Mouse (Mus musculus): Measurements from ENCODE around the gene Vmn1r179.
"Not testable (repeated sequence)": the region's sequence is repeated elsewhere in the genome, so short reads cannot be mapped to it uniquely, and the experiment has no call there.

The Vmn1r179 gene

GRCm38 (mm10) chr7:23926678-23927077 lies at the start of gene Vmn1r179:
TSS of gene Vmn1r179 (plus strand) at chr7:23926978.
- DNase-seq (ENCODE audit: low read depth, low spot score): no peak

- DNase-seq (ENCODE audit: low read depth, low spot score): no peak
Observed at GRCm38 (mm10) chr7:23891709-23892108, 35.1 kb upstream of the Vmn1r179 start, which contains the start of gene Vmn1r178. TSS of gene Vmn1r178 (plus strand) at chr7:23892009.

GRCm38 (mm10) chr7:23950332-23950731 lies 23.6 kb downstream of the Vmn1r179 start, which contains the start of gene Vmn1r180:
TSS of gene Vmn1r180 (plus strand) at chr7:23950632.
- no peak for DNase-seq (ENCODE audit: low read depth, low spot score)

- DNase-seq (ENCODE audit: low read depth, low spot score): peak; percentile 4
Observed at GRCm38 (mm10) chr7:23968044-23968443, 41.3 kb downstream of the Vmn1r179 start.

DNA sequence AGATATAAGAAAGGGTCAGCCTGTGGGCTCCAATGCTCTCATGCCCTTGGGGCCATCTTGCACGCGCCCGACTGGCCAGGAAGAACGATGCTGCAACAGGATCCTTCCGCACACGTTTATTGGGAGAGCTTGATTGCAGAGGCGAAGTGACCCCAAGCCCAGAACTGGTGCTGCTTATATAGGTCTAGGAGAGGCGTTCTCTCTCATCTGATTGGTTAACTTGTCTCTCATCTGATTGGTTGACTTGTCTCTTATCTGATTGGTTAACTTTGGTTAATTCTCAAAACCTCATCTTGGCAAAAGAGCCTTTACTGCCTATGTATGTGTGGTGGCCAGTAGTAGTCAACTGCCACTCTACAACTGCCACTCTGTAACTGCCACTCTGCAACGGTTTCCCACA lies 47.5 kb downstream of the Vmn1r179 start, which contains the start of gene Vmn1r181:
Gene Vmn1r181, plus strand, starts transcription at position 301 of the 400 bp plus-strand sequence.
- DNase-seq (ENCODE audit: low read depth, low spot score): not testable (repeated sequence)
